Mouse (Mus musculus): ENCODE measurements around the gene Acad8.

Acad8 gene

DNA sequence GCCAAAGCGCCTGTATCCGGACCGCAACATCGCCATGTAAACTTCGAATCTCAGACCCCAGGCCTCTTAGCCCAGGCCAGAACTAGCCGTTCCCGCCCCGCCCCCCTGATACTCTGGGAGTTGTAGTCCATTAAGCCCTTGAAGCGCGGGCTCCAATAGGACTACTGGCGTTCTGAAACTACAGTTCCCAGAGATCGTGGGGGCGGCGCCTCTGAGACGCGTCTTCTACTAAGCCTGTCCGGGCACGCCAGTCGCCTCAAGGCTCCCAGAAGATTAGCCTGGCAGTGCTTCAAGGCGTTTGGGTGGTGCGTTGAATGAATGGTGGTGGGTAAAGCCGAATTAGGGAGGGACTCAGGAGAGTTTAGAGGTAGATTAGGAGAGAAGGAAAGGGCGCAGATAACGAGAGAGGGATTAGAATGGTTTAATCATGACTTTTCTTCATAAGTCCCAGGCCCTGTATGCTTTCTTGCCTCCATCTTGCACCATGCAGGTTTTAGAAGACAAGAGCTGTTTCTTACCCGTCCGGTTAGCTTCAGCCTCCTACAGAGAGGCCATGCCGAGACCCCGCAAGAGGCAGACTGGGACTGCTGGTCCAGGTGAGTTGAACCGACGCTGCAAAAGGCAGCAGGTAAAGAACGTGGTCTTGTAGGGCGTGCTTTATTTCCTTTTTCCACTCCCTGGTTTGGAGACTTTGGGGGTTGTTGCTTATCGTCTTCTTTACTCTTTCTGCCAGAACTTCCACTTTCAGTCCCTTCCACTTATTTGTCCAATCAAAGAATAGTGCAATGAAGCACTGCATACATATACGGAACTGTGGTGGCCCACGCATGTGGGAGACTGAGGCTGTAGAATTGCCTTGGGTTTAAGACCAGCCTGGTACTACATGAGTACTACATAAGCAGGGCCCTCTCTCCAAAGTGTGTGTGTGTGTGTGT is at the start of gene Acad8, which contains the start of gene Thyn1:
Gene Acad8 (minus strand): TSS at position 106 of the 935 bp plus-strand sequence.
Gene Thyn1 (plus strand): TSS at position 250 of the 935 bp plus-strand sequence.
- CTCF ChIA-PET, result no interaction called here

DNA sequence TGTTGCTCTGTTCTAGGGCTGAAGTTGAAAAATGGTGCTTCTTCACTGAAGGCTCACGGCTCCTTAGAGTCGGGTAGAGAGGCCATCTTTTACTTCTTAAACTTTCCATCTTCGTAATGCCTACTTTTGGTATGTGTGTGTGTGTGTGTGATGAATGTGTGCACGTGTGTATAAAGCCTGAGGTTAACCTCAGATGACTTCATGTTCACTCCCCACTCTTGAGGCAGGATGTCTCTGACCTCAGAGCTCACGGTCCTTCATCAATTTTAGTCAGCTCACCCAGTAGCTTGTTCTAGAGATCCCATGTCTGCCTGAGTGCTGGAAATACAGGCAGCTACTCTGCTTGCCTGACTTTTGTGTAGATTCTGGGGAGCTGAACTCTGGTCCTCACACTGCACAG is 44.5 kb upstream of the Acad8 start:
- CTCF ChIA-PET, result no interaction called here

DNA sequence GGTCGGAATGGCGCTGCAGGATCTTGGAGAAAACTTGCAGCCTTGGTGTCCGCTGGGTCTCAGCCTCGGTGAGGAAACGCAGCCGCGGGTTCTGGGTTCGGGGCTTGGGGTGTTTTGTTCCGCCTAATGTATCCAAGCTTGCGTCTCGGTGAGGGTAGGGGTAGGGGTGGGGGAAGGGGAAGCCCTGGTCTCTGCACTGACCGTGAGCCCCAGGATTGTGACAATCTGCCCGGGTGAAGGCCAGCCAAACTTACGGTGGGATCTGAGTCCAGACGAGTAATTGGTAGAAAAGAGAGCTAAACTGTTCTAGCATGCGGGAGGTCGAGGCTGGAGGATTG is 31.4 kb upstream of the Acad8 start:
- CTCF ChIA-PET, result no interaction called here

DNA sequence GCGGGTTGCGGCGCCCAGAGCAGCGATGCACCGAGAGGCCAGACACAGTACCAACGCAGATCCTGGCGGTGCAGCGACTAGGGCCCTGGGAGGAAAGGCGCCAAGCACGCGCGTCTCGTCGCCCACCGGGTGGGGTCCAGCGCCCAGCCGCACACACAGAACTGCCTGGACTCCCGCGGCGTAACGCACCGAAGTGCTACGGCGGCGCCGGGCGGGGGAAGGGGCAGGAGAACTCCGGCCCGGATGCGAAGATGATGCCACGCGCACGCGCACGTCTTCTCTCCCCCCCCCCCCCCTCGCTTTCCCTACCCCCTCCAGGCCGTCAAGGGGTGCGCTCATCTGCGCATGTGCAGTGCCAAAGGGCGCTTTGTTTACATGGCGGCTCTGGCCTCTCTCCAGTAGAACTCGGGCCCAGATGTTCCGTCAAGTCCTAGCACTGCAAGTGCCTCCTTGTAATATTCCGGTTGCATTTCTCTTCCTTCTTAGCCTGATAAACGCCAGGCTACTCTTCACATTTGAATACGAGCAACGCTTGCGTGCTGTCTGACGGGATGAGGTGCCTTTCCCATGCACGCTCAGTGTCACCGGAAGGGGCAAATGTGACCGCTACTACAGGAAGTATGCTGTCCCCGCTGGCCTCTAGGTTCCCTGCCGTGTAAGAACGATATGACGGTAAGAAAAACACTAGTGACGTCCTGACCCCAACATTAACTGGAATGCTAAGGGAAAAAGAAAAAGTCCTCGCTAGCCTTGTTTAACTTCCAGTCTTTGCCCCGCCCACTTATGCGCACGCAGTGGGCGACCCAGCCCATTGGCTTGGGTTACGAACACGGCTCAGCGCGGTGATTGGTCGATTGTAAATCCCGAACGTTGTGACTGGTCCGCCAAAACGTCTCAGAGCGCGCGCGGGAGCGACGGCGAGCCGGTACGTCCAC is 30.7 kb upstream of the Acad8 start, which contains the start of the genes Vps26b and Ncapd3:
Gene Vps26b (minus strand): TSS at position 238 of the 935 bp plus-strand sequence.
Gene Ncapd3 (plus strand): TSS at position 348 of the 935 bp plus-strand sequence.
- CTCF ChIA-PET, result no interaction called here

DNA sequence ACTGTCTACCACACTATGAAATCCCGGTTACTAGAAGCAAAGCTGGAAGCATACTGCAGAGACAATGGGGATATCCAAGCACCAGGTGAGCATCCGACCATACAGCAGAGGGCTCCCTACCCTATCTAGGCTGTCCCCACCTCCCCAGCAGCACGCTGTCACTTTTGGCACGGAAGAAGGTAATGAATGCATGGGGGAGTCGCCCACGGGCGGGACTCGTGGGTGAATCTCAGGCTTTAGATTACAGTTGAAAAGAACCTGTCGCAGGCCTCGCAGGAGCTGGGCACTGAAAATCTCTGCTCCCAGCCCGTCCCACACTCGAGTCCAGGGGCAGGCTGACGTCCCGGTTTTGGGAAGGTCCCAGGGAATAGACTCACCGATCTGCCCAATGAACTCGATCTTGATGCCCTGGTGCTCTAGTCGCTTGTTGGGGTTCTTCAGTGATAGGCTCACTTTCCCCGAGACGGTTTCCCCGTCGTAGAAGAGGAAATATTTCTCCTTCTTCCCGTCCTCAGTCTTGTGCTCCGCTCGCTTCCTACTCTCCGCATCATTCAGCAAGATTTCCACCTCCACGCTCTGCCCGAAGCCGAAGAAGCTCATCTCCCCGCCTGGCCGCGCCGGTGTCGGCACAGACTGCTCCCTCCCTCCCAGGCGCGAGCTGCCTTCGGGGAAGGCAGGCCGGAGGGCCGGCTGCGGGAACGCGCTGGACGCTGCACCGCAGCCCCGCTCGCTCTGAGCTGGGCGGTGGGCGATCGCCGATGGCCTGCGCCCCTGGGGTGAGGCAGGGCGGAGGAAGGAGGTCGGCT is 29.9 kb upstream of the Acad8 start:
- CTCF ChIA-PET, result no interaction called here

DNA sequence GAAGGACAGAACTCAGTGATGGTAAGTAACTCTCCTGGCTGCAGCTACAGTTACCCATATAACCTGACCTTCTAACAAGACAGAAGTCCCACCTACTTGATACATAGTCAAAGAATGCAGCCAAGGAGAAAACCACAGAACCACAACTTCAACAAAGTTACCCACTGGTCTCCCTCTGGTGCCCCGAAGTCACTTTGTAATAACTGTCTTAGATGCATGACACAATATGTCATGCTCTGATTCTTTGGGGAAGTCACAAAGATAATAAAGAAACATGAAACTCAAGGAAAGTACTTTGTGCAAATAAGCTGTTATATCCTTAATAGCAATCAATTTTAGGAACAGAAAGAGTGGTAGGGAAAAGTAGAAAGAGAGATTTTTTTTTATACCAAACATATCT is 27.3 kb upstream of the Acad8 start:
- CTCF ChIA-PET, result interaction anchor here (1.3 kb wide), 1 partner anchor 10 kb away, joined by 11 read pairs; no protein-coding TSS in a partner anchor

DNA sequence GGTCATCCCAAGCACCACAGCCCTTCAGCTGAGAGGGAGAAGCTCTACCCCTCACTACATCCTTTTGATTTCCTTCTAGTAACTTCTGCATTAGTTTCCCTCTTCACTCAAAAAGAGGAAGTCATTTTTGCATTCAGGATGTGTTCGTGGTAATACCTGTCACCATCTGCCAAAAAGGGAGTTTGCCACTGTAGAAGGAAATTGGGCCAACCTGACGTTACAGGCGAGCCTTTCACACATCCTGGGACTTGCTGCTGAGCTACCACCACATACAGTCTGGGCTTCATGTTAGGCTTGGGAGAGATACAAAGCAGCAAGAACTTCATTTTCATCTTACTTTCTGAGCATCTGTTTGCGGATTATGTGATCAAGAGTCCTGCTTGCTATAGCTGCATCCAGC is 24.3 kb upstream of the Acad8 start:
- CTCF ChIA-PET, result no interaction called here

DNA sequence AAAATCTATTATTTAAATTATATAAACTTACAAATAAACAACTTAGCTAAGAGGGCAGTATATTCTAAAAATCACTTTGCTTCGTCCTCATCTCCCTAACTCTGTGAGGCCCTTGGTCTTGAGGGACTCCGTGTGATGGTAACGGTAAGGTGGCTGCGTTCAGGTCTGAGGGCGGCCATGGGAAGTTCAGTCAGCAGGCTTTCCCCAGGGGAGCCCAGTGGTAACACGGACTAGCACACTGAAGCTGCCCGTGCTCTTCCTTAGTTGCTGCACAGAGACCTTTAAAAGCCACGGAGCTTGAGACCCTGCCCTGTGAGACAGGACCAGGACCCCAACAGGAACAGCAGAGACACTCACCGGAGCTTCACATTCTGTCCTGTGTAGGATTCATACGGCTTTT is 19.6 kb upstream of the Acad8 start:
- CTCF ChIA-PET, result no interaction called here

DNA sequence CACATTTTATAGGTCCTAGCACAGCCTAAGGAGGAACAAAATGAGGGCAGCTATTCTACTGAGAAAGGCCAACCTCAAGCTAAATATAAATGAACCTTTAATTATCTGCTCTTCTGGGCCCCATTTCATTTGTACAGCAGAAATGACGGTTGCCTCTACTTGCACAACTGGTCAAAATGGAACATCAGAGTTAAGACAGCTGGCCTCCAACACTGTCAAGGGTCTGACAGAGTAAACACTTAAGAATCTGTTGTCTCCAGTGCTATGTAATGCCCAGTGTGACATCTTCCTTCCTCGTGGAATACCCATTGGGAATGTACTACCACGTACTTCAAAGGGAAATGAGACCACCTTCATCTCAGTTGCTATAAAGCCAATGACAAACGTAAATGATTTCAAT is 12.2 kb upstream of the Acad8 start:
- CTCF ChIA-PET, result no interaction called here

DNA sequence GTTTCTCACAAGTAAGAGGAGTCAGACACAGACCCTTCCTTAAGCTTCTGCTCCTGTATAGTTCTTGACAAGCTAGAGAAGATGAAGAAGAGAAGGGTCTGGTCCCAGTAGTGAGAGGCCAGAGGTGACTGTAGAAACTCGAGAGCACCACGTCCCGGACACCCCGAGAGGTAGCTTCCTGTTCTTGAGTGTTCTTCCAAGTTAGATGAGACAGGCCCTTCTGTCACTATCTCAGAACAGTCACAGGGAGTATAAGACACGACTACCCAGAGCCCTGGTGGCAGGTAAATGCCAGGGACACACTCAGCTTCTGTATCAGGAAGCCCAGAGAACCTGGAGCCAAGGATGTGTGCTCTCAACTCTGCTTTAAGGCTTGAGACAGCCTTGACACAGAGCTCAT is 9.9 kb upstream of the Acad8 start:
- CTCF ChIA-PET, result no interaction called here

DNA sequence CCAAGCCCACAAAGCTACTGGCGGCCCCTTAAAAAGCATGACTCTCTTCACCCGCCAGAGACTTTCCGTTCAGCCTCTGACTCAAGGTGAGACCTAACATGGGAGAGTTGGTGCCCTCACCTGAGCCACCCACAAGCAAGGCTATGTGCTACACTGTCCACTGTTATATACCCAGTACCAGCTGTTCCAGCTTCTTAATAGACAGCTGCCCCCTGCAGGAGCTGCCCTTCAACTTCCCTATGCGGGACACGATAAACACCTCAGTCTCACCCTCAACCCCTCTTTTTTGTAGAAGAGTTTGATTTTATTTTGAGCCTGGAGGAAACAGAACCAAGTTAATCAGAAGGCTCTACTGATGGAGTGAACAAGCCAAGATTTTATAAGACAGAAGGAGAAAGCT is 7.5 kb upstream of the Acad8 start:
- CTCF ChIA-PET, result interaction anchor here (0.5 kb wide), 1 partner anchor 1806 kb away, joined by 3 read pairs; no protein-coding TSS in a partner anchor

DNA sequence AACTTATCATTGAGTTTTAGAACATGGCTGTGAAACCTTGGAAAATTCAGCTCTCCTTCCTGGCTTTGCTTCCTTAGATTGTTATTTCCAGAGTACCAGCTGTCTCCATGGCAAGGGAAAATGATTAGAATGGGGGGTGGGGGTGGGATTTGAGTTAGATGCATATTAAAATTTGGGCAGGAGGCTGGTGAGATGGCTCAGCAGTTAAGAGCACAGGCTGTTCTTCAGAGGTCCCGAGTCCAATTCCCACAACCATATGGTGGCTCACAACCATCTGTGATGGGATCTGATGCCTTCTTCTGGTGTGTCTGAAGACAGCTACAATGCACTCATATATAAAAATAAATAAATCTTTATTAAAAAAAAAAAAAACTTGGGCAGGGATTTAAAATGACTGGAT is 6.6 kb upstream of the Acad8 start:
- CTCF ChIA-PET, result no interaction called here

DNA sequence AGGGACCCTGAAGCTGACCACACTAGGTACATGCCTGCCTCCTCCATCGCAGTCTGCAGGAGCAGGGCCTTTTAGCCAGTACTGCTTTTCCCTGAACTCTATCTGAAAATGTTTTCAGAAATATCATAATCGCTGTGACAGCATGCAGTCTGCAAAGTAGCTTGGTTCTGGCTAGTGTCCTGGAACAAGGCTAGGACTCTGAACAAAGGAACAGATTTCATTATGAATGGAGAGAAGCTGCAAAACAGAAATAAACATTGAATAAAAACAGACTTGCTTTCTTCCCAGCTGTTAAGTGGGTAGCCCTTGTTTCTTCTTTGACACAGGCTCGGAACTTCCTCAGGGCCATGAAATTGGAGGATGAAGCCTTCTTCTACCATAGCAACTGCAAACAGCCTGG is 5.9 kb upstream of the Acad8 start:
- CTCF ChIA-PET, result no interaction called here

DNA sequence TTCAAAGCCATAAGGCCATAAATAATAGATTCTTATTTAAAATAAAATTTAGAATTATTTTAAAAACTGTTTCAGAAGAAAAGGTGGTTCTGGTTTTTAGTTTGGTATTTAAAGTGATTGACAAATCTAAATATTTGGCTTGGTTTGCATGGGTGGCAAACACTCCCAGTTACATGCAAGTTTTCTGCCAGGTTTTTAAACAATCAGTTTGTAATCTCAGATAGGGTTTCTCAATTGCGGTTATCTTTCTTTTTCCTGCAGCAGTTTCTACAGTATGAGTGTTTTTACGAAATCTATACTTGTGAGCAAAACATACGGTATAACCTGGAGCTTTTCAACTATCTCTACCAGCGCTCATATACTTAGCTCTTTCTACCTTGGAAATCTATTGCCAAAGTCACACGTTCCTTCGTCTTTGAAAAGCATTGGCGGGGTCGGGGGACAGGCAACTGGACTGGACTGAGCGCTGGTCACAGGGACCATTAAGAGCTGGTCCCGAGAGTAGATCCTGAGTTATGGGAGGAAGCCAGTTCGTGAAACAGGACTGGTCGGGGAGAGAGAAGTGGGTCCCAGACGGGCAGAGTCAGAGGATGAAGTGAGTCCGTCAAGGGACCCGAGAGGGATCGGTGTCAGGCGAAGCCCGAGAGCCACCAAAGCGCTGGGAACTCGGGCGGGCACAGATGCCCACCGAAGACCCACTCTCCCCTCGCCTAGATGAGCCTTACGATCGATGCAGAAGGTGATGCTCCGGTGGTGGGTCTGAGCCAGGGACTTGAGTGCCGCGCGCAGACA is 501 bp downstream of the Acad8 start:
- CTCF ChIA-PET, result no interaction called here

DNA sequence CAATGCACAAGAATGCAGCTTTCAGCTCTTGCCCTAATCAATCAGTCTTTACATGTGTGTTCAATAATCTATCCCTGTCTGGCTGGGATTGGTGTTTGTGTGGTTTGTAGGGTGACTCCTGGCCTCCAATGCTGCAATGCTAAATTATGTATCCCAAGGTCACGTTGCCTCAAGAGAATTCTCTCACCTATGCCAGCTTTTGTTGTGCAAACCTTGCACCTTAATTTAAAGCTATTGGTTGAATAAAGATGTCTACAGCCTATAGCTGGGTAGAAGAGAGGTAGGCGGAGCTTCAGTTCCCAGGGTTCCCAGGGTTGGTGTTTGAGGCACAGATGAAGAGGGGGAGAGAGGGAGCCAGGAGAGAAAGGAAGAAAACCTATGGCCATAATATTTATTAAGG is 1.9 kb downstream of the Acad8 start:
- CTCF ChIA-PET, result no interaction called here

DNA sequence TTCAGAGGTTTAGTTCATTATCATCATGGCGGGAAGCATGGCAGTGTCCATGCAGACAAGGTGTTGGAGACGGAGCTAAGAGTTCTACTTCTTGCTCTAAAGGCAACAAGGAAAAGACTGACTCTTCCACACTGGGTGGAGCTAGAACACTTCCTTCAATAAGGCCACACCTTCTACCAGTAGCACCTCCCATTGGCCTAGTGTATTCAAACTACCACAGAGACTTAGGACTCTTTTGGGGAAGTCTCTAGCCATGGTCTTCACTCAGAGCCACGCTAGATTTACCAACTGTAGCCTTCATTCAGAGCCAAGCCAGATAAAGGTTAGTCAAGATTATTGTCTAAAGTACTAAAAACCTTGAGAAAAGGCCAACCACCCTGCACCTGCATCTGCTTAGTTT is 2.3 kb downstream of the Acad8 start:
- CTCF ChIA-PET, result no interaction called here

DNA sequence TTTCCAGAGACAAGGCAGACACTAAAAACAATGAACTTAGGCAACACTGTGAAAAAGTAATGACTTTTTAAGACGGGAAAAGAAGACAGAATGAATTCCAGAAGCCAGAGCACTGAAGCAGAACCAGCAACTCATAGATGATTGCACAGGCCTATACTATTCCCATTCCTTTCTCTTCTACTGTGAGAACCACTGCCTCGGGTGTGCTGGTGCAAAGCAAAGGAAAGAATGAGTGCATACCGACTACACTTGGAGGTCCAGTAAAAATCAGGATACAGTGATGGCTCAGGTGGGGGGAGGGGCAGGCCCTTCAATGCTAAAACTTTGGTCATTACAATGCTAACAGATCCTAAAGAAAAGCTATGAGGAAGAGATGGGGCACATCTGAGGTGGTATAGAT is 5.5 kb downstream of the Acad8 start:
- CTCF ChIA-PET, result no interaction called here

DNA sequence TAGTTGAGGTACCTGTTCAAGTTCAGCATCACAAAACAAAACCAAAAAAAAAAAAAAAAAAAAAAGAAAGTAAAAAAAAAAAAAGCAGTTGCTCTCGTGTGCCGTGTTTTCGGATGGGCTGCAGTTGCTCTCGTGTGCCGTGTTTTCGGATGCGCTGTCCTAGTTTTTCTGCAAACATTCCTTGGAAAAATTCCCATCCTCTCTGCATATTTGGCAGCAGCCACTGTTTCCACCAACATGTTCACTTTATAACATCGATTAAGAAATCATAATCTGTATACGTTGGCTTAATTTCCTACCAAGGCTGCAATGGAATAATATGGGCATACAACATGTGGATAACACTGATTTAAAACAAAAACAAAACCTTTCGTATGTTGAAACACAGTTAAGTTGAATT is 6.2 kb downstream of the Acad8 start:
- CTCF ChIA-PET, result no interaction called here

DNA sequence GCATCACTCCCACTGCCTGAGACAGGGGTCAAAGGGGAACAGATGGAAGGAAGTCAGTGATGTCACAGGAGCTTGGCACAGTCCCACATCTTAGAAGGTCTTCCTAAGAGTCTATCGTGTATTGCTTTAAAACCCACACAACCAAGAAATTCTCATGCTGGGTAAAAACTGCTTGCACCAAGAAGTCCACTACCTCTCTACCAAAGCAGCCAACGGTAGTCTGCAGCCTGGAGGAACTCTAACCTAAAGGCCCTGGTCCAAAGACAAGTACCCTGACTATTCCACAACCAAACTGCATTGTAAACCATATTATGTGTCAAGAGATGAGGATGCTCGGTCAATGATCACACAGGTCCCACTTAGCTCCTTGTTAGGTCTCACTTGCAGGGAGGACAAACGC is 9.2 kb downstream of the Acad8 start:
- CTCF ChIA-PET, result no interaction called here

DNA sequence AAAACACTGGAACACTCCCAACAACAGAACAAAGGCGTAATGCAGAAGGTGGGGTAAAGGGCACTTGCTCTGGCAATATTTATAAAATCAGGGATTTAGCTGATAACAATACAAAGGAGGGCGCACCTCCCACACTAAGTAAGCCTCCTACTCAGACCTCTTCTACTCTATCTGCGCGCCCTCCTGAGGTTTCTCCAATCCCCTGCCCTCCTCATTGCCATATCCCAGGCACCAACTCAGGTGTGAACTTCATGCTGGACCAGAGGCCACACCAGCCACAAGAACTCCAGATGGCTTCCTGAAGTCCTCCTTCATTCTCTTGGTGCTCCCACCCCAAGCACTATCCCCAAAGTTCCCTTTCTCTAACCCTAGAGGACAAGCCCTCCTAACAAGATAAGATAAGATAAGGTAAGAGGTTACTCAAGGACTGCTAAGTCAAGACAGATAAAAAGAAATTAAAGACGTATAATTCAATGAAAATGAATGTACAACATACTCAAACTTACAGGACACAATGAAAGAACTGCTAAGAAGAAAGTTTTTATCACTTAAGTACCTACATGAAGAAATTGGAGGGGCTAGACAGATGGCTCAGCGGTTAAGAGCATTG is 13.6 kb downstream of the Acad8 start:
- CTCF ChIA-PET, result no interaction called here
